Mouse (Mus musculus): Measurements from ENCODE around the gene Brpf3.
"Not testable (repeated sequence)": the region's sequence is repeated elsewhere in the genome, so short reads cannot be mapped to it uniquely, and the experiment has no call there.

Gene Brpf3

GRCm38 (mm10) chr17:28800671-28801412, at the start of gene Brpf3:
TSS of gene Brpf3 (plus strand) at chr17:28801090.
- DNase-seq (ENCODE audit: low read depth in 2 of 2, low spot score in 2 of 2), result peak; percentile 62 to 68

DNA sequence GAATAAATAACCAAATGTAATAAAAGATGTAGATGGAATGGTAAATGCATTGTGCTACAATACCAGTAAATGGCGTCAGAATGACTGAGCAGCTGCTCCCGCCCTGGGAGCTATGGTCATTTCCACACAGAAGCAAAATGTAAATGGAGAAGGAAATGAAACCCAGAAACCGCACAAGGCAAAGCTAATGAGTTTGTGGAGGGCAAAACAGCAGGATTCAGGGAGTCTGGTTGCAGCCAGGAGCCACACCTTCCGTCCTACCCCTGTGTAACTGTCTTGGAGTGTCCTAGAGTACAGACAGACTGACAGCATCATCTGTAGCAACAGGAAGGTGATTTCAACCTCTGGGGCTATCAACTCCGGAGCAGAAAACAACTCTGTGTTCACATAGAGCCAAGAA, 44.4 kb upstream of the Brpf3 start:
- DNase-seq (ENCODE audit: low read depth in 2 of 2, low spot score in 2 of 2), result no peak

GRCm38 (mm10) chr17:28757470-28757869, 43.4 kb upstream of the Brpf3 start:
- no peak for DNase-seq (ENCODE audit: low read depth in 2 of 2, low spot score in 2 of 2)

DNA sequence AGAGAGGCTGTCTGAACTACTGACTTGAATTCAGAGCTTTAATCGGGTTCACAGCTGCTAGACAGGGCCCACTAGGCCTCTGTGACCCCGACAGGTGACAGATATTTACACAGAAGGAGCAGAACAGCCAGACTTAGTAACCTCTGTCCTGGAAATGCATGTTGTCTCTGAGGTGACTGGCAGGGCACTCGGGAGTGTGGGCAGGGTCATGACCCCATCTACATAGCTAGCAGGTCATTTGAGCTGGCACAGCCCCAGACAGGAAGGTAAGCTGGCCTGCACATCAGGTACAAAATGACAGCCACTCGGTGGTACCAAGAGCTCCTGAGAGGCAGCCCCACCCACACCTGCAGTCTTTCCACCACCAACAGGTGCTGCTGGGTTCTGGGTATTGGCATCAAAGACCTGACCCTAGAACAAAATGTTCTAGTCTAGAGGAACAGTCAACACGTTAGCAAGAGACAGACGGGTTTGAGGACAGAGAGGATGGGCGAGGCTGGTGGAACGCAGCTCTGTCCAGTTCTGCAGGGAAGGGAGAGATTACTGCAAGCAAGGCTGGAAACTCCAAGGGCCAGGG, 40.1 kb upstream of the Brpf3 start:
- no peak for DNase-seq (ENCODE audit: low read depth in 2 of 2, low spot score in 2 of 2)

DNA sequence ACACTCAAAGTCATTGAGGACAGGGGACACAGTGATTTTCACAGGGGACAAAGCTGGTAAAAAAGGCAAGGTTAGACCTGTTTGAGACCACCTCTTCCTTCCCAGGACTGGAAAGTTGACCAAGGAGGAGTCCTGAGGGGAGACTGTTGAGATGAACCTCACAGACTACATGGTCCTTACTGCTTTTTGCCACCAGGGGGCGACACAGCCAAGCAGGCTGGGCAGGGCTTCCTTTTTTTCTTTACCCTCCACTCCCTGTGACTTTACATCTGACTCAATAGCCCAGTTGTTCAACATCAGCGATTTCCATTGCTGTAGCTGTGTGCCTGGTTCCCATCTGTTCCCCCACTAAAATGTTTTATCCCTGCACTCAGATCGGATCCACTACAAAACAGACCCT, 39.0 kb upstream of the Brpf3 start:
- peak; percentile 64 to 75 for DNase-seq (ENCODE audit: low read depth in 2 of 2, low spot score in 2 of 2)

DNA sequence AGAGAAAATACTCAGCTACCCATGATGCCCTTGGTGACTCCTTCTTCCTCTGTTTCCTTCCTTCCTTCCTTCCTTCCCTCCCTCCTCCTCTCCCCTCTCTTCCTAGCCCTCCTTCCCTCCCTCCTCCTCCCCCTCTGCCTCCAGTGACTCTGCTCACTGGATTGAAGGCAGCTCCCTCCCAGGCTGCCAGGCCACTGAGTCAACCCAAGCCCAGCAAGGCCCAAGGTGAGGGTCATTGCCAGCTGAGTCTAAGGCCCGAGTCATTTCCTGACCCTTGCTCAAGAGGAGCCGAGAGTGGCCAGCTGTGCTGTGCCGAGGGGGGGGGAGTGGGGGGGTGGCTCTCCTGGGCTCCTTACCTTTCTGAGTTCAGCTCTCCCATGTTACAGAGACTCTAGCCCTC, 34.7 kb upstream of the Brpf3 start:
- DNase-seq (ENCODE audit: low read depth in 2 of 2, low spot score in 2 of 2), result no peak

- DNase-seq (ENCODE audit: low read depth in 2 of 2, low spot score in 2 of 2), result no peak
Observed at GRCm38 (mm10) chr17:28766781-28767515, 33.9 kb upstream of the Brpf3 start.

GRCm38 (mm10) chr17:28769121-28769874, 31.6 kb upstream of the Brpf3 start, which contains the start of gene Mapk13:
TSS of gene Mapk13 (plus strand) at chr17:28769297.
- DNase-seq (ENCODE audit: low read depth in 2 of 2, low spot score in 2 of 2), result no peak

GRCm38 (mm10) chr17:28769875-28770421, 30.9 kb upstream of the Brpf3 start:
- no peak for DNase-seq (ENCODE audit: low read depth in 2 of 2, low spot score in 2 of 2)

DNA sequence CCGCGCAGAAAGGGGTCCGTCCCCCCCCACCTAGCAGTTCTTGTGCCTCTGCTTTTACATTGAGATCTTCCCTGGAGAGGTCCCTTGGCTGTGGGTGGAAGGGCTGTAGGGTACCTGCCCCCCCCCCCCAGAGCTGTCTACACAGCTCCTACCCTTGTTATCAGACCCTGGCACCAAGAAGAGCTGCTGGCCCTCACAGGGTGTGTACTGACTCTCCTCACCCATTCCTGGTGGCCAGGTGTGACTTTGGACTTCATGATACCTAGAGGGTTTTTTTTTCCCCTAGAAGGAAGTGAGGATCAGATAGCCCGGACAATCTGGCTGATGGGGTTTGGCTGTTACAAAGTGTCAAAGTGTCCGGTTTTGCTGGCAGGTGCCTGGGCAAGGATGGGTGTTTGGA, 29.6 kb upstream of the Brpf3 start:
- DNase-seq (ENCODE audit: low read depth in 2 of 2, low spot score in 2 of 2), result no peak

- not testable (repeated sequence) for DNase-seq (ENCODE audit: low read depth in 2 of 2, low spot score in 2 of 2)
Observed at GRCm38 (mm10) chr17:28774303-28774702, 26.6 kb upstream of the Brpf3 start.

- no peak for DNase-seq (ENCODE audit: low read depth in 2 of 2, low spot score in 2 of 2)
Observed at GRCm38 (mm10) chr17:28775161-28775560, 25.7 kb upstream of the Brpf3 start.

DNA sequence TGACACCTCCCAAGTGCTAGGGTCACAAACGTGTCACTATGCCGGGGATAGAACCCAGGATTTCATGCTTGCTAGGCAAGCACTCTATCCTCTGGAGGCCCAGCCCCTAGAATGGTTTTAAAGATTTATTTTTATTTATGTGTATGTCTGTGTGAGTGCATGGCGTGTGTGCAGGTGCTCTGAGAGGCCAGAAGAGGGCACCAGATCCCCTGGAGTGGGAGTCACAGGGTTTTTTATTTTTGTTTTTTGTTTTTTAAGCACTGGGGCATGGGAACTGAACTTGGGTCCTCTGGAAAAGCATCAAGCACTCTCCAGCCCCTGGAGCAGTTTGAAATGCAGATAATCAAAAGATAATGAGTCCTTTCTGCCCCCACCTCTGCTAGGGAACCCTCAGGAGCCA, 24.1 kb upstream of the Brpf3 start:
- DNase-seq (ENCODE audit: low read depth in 2 of 2, low spot score in 2 of 2), result no peak

DNA sequence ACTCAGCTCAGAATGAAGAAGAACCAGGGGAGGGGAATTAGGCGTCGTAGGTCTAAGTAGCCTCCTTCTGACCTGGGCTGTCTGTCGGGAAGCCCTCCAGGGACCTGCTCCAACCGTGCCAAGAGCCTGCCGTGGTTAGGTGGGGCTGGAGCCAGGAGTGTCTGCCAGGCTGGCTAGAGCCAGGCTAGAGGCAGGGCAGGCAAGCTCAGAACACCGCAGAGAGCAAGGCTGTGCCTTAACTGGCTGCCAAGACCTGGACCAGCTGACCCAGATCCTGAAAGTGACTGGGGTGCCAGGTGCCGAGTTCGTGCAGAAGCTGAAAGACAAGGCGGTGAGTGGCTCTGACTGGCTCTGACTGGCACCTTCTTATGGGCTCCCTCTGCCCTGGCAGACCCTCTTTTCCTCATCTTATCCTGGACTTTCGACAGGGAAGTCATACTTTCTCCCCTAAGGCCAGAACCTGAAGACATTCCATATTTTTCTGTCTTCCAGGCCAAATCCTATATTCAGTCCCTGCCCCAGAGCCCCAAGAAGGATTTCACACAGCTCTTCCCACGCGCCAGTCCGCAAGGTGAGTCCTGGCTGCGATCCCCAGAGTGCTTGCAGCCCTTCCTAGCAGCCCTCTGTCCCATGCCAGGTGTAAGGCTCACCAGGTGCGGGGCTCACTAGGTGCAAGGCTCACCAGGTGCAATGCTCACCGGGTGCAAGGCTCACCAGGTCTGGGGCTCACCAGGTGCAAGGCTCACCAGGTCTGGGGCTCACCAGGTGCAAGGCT, 23.5 kb upstream of the Brpf3 start:
- DNase-seq (ENCODE audit: low read depth in 2 of 2, low spot score in 2 of 2), result no peak

DNA sequence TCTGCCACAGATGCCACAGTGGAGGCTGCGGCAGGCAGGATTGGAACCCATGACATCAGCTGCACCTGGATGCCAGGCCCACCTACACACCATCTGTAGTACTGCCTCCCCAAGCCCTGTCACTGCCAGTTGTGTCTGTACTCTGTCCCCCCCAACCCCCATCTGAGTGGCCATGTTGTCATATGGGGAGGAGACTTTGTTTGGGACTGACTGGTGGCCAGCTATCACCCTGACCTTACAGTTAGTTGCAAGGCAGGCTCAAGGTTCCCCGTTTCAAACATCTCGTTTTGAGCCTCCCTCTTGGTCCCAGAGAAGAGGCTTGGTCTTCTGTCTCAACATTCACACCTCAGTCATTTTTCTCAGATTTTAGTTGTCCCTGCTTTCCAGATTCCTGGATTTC, 21.2 kb upstream of the Brpf3 start:
- DNase-seq (ENCODE audit: low read depth in 2 of 2, low spot score in 2 of 2), result no peak

DNA sequence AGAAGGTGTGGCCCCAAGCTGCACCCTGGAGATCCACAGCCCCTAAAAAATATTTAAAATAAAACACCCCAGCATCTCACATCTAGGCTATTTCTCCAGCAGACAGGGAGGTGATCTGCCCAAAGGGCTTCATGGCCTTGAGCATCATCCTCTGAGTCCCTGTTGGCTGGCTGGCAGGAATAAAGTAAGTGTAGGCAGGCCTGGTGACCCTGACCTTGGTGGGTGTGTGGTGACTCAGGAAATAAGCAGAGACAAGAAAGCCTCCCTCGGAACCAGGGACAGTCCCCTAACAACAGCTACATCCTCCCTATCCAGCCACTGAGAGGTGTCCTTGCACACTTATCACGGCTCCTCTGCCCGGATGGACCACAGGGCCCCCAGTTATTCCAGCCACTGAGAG, 20.1 kb upstream of the Brpf3 start:
- DNase-seq (ENCODE audit: low read depth in 2 of 2, low spot score in 2 of 2), result no peak

DNA sequence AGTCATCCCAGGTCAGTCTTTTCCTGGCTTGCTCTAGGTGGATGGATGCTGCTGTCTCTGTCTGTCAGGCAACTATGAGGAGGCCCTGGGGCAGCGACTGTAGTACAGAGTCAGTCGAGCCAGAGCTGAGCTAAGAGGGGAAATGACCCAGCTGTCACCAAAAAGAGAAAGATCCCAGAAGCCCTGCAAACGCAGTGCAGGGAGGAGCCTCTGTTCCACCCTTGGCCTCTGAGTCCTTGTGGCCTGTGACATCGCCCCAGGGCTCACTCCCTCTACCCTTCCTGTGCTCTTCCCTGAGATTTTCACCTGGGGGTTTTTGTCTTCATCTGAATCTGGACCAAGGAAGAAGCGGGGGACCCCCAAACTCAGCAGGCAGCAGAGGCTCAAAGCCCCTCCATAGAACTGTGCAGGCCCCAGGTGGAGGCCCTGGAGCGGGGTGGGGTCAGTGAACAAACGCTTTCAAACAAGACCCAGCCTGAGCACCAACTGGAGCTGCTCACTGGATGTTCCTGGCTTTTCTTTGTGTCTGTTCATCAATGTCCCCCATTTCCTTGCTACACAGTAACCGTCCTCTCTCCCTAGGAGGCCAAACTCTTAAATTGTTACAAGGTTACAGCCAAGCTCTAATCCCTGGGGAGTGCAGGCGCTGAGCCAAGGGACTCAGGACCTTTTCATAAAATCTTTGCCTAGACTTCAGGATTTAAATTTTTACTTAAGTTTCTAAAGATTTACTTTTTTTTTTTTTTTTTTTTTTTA, 19.4 kb upstream of the Brpf3 start:
- DNase-seq (ENCODE audit: low read depth in 2 of 2, low spot score in 2 of 2), result no peak

DNA sequence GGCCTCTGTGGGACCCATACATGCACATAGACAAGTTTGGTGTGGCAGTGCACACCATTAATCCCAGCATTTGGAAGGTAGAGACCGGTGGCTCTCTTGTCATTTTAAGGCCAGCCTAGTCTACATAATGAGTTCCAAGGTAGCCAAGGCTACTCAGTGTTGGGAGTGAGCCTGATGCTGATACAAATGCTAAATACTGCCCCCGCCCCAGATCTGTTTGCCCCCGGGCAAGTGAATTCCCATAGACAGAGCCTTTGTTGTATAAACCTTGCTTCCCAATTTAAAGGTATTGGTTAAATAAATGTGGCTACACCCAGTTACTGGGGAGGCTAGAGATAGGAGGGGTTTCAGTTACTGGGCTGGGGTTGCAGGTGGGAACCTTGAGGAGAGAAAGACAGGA, 15.9 kb upstream of the Brpf3 start:
- no peak for DNase-seq (ENCODE audit: low read depth in 2 of 2, low spot score in 2 of 2)

GRCm38 (mm10) chr17:28787507-28787906, 13.4 kb upstream of the Brpf3 start:
- no peak for DNase-seq (ENCODE audit: low read depth in 2 of 2, low spot score in 2 of 2)

GRCm38 (mm10) chr17:28797031-28797430, 3.9 kb upstream of the Brpf3 start:
- DNase-seq (ENCODE audit: low read depth in 2 of 2, low spot score in 2 of 2), result no peak
